Mouse (Mus musculus) neutrophil, adult 5-6 weeks (primary cell): ENCODE data around the gene Olfr524. TPM values are rescaled to one million over a fixed set of nuclear protein-coding genes. Genes with fewer than 3 reads are reported as not detected.

Experiments
- ATAC-seq: fragments of 151-379, 151-347 bp; 2 replicates; pipeline ENCODE4 v1.8.0; 2017; ENCODE audit warnings: mild to moderate bottlenecking, moderate TSS enrichment; ENCODE audit not compliant: insufficient number of reproducible peaks, poor library complexity, low FRiP score, severe bottlenecking; ENCODE audit errors: extremely low read depth
- total RNA-seq: library from RNA; stranded (forward); fragments of 200-1000 nt; gene quantifications from 2 replicates; pipeline ENCODE4 v1.2.3, GENCODE M21; 2017

Gene Olfr524
- total RNA-seq, 1 experiment from 2014 or later = not detected

DNA sequence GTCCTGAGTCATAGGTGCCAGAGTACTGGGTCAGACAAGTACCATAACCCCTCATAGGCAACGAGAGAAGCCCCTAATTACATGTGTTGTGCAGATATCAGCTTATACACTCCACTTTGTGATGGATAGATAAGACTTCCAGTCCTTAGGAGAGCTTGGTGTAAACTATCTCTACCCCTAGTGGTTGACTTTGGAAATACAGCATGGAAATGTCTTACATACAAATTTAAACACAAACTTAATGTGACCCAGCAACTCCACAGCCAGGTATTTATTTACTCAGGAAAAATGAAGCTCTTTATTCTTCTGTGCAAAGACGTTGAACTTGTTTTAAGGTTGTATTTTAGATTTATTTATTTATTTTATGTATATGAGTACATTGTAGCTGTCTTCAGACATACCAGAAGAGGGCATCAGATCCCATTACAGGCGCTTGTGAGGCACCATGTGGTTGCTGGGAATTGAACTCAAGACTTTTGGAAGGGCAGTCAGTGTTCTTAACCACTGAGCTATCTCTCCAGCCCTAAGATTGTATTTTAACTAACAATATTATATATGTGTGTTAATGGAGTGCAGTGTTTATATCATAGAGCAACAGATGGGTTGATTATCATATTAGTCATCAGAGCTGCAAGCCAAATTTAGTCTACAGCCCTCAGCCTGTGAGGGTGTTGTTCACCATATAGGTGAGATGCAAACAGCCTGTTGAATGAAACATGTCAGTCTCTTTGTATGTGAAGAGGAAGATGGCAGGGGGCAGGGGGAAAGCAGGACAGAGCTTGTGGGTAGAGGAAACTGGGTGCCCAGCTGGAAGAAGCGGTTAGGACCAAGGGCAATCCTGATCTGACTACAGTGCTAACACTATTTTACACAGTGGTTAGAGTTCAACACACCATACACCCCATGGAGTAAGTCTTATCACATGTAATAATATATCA is 17.1 kb downstream of the Olfr524 start:
- ATAC-seq = no peak

DNA sequence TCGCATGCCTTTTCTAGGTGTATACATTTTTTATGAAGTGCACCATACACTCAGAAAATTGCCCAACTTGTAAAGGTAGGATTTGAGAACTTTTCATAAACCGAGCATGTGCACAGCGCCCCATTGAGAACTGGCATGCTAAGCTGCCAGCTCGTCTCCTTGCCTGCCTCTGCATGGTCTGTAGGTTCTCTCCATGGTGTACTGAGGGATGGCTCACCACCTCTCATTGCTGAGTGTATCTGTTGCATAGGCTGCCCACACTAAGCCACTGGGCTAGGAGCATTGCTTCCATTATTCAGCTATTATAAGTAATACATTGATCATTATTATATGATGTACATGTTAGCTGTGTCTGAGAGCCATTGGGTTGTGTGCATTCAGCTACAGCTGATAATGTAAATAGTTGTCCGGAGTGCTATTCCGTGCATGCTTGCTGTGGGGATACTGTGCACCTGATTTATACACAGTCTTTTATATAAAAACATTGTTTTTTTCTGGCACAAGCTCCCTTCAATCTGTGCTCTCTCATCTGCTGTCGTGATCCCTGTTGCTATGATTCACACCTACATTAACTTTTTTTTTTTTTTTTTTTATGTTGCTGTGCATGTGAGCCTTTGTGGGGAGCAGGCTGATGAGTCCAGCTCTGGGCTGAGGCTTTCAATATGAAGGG is 17.9 kb downstream of the Olfr524 start:
- ATAC-seq = no peak

DNA sequence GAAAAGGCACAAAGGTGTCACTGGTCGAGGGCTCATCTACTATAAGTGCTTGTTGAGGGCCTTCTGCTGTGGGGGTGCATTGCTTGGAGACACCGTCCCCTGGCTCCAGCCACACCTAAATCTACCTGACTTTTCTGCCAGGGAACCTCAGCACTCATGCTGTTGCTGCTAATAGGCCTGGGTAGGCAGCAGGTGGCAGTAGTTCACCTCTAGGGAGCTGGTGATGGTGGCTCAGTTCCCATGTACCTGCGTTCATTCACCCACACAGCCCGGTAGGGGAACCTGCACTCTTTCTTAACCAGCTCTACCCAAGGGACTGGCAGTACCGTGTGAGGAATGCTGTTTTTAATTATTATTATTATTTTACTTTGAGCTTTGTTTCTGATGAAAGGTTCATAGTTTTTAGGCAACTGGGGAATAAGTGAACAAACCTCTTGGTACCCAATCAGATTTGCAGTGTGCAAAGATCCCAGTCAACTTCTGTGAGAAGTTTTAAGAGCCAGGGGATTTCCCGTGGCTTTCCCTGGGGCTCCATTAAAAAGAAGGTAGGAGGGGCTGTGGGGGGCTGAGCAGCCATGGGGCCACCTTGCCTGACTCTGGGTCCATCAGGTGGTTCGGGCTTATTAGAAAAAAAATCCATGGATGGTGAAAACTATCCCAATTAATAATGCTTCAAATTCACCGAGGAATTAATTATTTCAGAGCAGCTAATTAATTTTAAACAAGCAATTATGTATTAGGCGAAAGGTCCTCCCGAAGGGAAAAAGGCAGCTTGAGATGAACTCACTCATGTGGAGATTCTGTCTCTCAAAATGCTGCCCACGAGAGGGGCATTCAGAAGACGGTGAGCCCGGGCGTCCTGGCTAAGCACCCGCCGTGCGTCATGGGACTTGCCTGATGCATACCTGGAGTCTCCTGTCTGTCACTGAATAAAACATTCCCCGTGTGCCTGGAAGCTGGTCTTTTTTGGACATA is 18.8 kb downstream of the Olfr524 start:
- ATAC-seq = no peak

- ATAC-seq = no peak
Measured at GRCm38 (mm10) chr7:140184206-140184605, 21.6 kb downstream of the Olfr524 start.

- ATAC-seq = no peak
Measured at GRCm38 (mm10) chr7:140180692-140181091, 25.1 kb downstream of the Olfr524 start.

- no peak for ATAC-seq
Measured at GRCm38 (mm10) chr7:140179176-140179575, 26.6 kb downstream of the Olfr524 start.

DNA sequence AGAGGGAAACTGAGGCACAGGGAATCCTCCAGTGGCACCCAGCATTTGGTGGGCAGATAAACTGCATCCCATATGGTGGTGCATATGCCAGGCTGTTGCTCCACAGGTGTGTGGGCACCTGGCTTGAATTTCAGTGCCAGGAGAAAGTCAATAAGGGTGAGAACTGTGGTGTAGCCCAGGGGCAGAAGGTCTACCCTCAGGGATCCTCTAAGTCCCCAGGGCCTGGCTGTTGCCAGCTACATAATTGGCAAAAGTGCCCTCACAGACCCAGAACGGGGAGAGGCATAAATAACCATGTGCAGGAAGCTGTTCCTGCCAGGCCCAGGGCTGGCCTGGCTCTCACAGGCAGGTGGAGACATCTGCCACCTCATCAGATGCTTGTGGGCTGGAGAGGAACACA is 32.8 kb downstream of the Olfr524 start, which contains the start of gene Olfr523:
Olfr523 (plus strand) TSS at position 282 of the 400 bp plus-strand sequence.
- no peak for ATAC-seq

GRCm38 (mm10) chr7:140170863-140171262 is 34.9 kb downstream of the Olfr524 start:
- no peak for ATAC-seq

DNA sequence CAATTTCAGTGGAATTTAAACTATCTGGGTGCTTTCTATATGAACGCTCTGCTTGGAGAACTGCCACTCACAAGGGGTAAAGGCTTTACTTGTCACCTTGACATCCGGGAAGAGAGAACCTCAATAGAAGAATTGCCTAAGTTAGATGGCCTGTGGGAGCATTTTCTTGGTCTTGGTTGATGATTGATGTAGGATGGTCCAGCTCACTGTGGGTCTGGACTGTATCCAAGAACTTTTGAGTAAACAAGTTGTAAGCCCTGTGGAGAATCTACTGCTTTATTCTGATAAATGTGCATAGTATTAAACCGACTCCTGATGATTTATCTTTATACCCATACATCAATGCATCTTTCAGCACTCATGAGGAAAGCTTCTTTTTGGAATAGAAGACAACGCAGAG is 36.4 kb downstream of the Olfr524 start:
- no peak for ATAC-seq

DNA sequence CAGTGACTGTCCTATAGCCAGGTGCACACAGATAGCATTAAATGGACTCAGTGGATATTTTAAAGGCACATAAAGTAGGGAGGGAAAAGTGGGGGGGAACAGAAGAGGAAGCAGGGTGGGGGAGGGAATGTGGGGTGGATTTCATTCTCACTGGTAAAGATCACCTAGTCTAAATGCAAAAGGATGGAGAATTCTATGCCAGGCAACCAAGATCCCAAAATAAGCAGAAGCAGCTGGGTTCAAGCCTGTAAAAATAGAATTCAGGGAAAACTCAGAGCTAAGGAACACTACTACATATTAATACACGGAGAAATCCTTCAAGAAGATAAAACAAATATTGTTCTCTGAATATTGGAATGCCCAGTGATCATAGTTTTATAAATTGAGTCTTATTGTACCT is 37.8 kb downstream of the Olfr524 start:
- no peak for ATAC-seq

- no peak for ATAC-seq
Measured at GRCm38 (mm10) chr7:140164664-140165063, 41.1 kb downstream of the Olfr524 start, which contains the start of gene Olfr522. Gene Olfr522, minus strand, starts transcription at chr7:140164764.

DNA sequence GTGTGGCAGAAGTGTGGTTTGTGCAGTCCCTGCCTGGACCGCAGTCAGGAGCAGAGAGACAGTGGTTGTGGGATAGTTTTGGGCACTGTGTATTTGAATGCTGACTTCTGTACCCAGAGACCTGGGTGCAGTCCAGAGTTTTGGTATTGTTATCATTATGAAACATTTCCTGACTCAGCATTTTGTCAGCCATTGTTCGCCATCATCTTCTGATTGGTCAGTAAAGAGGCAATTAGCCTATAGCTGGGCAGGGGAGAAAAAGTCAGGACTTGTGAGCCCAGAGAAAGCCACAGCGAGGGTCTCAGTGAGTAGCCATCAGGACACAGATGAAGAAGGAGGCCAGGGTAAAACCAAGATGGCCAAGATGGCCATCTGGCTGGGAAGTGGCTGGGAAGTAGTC is 45.4 kb downstream of the Olfr524 start:
- ATAC-seq = no peak

DNA sequence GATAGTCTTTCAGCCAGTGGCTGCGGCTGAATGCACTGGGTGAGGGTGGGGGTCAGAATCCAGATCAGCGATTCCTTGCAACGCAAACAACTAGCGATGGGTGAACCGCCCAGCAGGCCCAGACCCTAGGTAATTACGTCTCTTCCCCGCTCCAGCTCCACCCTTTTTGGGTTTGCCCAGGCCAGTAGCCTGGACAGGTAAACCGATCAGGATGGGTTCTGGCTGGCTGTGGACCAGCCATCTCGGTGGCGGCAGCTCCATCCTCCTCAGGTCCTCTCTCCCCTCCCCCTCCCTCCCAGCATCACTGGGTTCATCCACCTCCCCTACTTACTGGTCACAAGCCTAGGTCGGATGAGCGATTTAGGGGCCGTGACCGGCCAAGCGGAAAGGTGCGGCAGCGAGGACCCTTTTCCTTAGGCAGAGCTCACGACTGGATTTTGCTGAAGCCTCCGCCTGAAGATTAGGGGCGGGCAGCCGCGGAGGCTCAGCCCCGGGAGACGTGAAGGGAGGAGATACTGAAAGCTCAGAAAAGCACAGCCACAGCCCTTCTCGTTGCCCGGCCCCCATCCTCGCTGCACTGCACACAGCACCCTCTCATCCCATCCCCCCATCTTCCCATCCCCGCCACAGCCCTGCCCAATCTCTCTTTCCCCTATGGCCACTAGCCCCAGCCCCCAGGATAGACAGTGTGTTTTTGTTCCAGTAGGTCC is 51.4 kb downstream of the Olfr524 start, which contains the start of gene Sprn:
Sprn (minus strand) TSS at position 660 of the 710 bp plus-strand sequence.
- no peak for ATAC-seq

- no peak for ATAC-seq
Measured at GRCm38 (mm10) chr7:140153829-140154217, 51.9 kb downstream of the Olfr524 start.

DNA sequence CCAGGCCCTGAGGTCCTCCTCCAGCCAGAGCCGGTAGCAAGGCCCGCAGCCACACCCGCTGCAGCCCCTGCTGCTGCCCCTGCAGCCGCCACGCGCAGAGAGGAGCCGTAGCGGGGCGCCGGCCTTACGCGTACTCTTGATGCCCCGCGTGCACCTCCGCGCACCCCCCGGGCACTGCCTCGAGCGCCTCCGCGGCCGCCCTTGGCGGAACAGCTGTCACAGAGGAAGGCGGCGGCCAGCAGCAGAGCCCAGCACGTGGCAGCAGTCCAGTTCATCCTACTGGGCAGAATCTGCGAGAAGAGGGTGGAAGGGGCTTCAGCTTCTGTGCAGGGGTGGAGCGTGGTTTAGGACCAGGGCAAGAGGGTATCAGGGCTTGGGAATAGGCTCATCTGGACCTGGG is 52.4 kb downstream of the Olfr524 start:
- ATAC-seq = no peak
